Mouse (Mus musculus): ENCODE measurements around the gene Rtkn. TPM values are rescaled to one million over a fixed set of nuclear protein-coding genes. Genes with fewer than 3 reads are reported as not detected.
A peak's percentile ranks its signal among the peaks of the same experiment; 100 is the strongest.

Gene Rtkn
- polyA plus RNA-seq, 1 experiment from 2014 or later = 20.7 TPM

- peak overlapping the region; percentile 78 for H3K4me2 ChIP-seq
- H3K27me3 ChIP-seq = no peaks in the 10 kb centered on the region
- H3K9ac ChIP-seq = peak overlapping the region; percentile 91
- peaks cover 80% of the 10 kb centered on the region for H3K4me1 ChIP-seq (replicated peaks)
- peaks cover 32% of the 10 kb centered on the region for H3K36me3 ChIP-seq
- WGBS = 84% methylated on average over 14 of the region's 14 CpGs
- peak overlapping the region; percentile 64 for H3K4me3 ChIP-seq
- H3K9me3 ChIP-seq = no peaks in the 10 kb centered on the region
- no peak for ATAC-seq (ENCODE audit: low read depth)
- H3K27ac ChIP-seq (replicated peaks) = no peak overlapping the region
These were observed 16.2 kb upstream of the Rtkn start for GRCm38 (mm10) chr6:83118825-83119733.

DNA sequence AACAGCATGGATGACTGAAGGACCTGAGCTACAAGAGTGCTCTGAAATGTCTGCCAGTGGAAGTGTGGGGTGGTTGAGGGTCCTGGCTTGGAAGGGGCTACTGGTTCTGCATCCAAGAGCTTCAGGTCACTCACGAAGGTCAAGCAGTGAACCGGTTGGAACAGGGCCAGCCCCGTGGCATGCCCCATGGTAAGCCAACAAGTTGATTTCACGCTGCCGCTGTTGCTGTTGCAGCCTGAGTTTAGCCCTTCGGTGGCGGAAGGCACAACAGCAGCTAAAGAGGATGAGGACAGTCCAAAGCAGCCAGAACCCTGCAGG, 15.6 kb upstream of the Rtkn start:
- 73% methylated on average over 7 of the region's 7 CpGs for WGBS
- Histone ChIP-seq H3K9me3 (no peaks in the 10 kb centered on the region), H3K4me2 (peak overlapping the region; percentile 78), H3K27me3 (no peaks in the 10 kb centered on the region), H3K27ac (replicated peaks) (no peak overlapping the region; the same call in 1 of the 2 replicates), H3K36me3 (peaks cover 32% of the 10 kb centered on the region), H3K9ac (peak overlapping the region; percentile 91), H3K4me3 (peak overlapping the region; percentile 64), H3K4me1 (replicated peaks) (peaks cover 80% of the 10 kb centered on the region)
- ATAC-seq (ENCODE audit: low read depth) = no peak

- Histone ChIP-seq H3K9ac (peak within 1 kb of the TSS; percentile 91), H3K4me3 (peak within 1 kb of the TSS; percentile 64), H3K4me1 (replicated peaks) (peaks cover 77% of the 10 kb centered on the region), H3K36me3 (peaks cover 32% of the 10 kb centered on the region), H3K9me3 (no peaks in the 10 kb centered on the region), H3K27ac (replicated peaks) (peak within 1 kb of the TSS; percentile 100), H3K4me2 (peak within 1 kb of the TSS; percentile 78), H3K27me3 (no peaks in the 10 kb centered on the region)
- ATAC-seq (ENCODE audit: low read depth) = peak; percentile 94
- WGBS = under 1% methylated on average over 38 of the region's 38 CpGs
These were observed 14.1 kb upstream of the Rtkn start, which contains the start of gene Wbp1 for GRCm38 (mm10) chr6:83120930-83121862. Gene Wbp1 (minus strand): TSS chr6:83121559.

DNA sequence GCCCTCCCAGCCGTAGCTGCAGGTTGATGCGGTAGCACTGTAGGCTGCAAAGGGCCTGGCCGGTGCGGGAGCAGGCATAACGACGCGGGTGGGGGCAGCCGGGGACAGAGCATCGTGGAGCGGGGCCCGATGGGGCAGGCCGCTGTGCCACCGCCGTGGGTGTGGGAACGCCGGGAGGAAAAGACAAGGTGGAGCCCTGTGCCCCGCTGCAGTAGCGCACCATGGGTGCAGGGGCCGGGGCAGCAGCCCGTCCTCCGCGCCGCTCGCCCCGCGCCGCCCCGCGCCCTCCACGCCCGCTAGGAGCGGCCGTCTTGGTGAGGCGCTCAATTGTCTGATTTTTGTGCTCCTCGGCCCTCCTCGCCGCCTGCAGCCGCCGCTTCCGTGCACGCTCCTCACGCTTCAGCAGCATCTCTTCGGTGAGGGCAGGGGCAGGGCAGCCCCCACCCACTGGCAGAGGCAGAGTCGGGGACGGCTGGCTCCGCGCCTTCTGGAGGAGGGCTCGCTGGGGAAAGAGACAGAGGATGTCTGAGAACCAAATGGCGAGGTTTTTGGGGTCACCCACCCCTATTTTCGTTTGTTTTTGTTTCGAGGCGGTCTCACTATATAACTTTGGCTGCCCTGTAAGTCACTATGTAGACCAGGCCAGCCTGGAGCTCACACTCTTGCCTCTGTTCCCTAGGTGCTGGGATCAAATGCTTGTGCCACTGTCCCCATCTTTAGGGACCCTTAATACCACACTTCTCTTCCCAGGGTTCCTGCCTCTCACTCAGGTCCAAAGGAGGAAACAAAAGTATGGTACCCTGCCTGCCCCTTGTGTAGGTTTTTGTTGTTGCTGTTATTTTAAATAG, 13.2 kb upstream of the Rtkn start:
- 2% methylated on average over 47 of the region's 52 CpGs for WGBS
- H3K4me2 ChIP-seq = peak overlapping the region; percentile 78
- ATAC-seq (ENCODE audit: low read depth) = peak; percentile 13; the same call in 1 of the 2 replicates

GRCm38 (mm10) chr6:83122961-83123360, 12.3 kb upstream of the Rtkn start:
- peak overlapping the region; percentile 85 for H3K9ac ChIP-seq
- 60% methylated on average over 5 of the region's 5 CpGs for WGBS
- H3K36me3 ChIP-seq = peaks cover 19% of the 10 kb centered on the region
- peak overlapping the region; percentile 78 for H3K4me2 ChIP-seq
- H3K4me1 ChIP-seq (replicated peaks) = peaks cover 59% of the 10 kb centered on the region
- H3K9me3 ChIP-seq = no peaks in the 10 kb centered on the region
- H3K27me3 ChIP-seq = no peaks in the 10 kb centered on the region
- H3K27ac ChIP-seq (replicated peaks) = peak overlapping the region; percentile 100
- no peak for ATAC-seq (ENCODE audit: low read depth)
- peak overlapping the region; percentile 64 for H3K4me3 ChIP-seq

More for the DNA sequence above, 13.2 kb upstream of the Rtkn start:
- Histone ChIP-seq H3K9ac (peak overlapping the region; percentile 85), H3K4me3 (peak overlapping the region; percentile 64), H3K9me3 (no peaks in the 10 kb centered on the region), H3K27me3 (no peaks in the 10 kb centered on the region), H3K27ac (replicated peaks) (peak overlapping the region; percentile 100), H3K36me3 (peaks cover 28% of the 10 kb centered on the region), H3K4me1 (replicated peaks) (peaks cover 68% of the 10 kb centered on the region)

DNA sequence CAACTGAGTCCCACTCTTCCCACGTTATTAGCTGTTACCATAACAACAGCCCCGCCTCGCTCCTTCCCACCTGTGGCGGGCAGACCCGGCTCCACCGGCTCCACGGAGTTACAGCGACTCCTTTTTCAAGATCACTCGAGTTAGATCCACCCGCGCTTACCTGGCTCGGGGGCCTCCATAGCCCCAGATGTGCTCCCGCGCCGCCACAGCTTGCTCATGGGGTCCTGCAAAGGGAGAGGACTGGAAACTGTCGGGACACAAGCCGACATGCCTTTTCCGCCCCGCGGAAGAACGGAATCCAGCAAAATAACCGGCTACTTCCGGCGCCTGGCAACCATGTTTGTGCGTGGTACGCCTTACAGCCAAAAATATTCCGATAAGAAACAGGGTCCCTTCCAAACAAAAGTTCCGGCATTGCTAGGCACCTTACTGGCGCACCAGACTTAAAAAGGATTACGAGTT, 10.4 kb upstream of the Rtkn start:
- ATAC-seq (ENCODE audit: low read depth) = peak; percentile 2; the same call in 1 of the 2 replicates
- Histone ChIP-seq H3K4me1 (replicated peaks) (peaks cover 41% of the 10 kb centered on the region), H3K36me3 (no peaks in the 10 kb centered on the region), H3K9me3 (no peaks in the 10 kb centered on the region), H3K27me3 (no peaks in the 10 kb centered on the region), H3K4me3 (peak overlapping the region; percentile 74), H3K27ac (replicated peaks) (peak overlapping the region; percentile 61), H3K9ac (peak overlapping the region; percentile 78), H3K4me2 (peak overlapping the region; percentile 92)
- WGBS = under 1% methylated on average over 30 of the region's 30 CpGs

DNA sequence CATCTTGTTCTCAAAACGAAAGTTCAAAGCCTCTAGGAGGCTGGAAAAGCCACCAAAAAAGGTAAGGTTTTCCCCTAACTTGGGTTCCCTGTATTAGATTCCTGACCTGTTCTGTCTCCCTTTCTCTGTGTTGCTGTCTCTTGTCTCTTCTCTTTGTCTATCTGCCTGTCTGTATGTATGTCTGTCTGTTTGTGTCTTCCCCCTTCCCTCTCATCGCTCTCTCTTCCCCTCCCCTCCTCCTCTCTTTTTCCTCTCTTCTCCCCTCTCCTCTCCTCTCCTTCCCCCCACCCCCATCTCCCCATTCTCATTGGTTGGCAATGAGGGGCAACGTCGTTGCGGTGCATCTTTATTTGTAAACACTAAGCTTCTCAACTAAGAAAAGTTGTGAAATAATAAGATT, 9.9 kb upstream of the Rtkn start, which contains the start of gene Ino80b:
TSS of gene Ino80b (minus strand) at position 101 of the 400 bp plus-strand sequence.
- Histone ChIP-seq H3K27ac (replicated peaks) (peak within 1 kb of the TSS; percentile 61), H3K27me3 (no peaks in the 10 kb centered on the region), H3K36me3 (no peaks in the 10 kb centered on the region), H3K9me3 (no peaks in the 10 kb centered on the region), H3K4me3 (peak within 1 kb of the TSS; percentile 74), H3K9ac (peak within 1 kb of the TSS; percentile 78), H3K4me1 (replicated peaks) (peaks cover 36% of the 10 kb centered on the region), H3K4me2 (peak within 1 kb of the TSS; percentile 92)
- ATAC-seq (ENCODE audit: low read depth) = no peak
- 29% methylated on average over 5 of the region's 5 CpGs for WGBS

DNA sequence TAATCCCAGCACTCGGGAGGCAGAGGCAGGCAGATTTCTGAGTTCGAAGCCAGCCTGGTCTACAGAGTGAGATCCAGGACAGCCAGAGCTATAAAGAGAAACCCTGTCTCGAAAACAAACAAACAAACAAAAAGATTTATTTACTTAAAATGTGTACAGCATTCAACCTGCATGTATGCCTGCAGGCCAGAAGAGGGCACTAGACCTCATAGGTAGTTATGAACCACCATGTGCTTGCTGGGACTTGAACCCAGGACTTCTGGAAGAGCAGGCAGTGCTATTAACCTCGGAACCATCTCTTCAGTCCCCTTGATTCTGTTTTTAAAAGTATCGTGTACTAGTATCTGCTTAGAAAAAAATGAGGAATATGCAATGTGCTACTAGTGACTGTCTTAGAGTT, 7.8 kb upstream of the Rtkn start:
- 93% methylated on average over 5 of the region's 5 CpGs for WGBS
- ATAC-seq (ENCODE audit: low read depth) = no peak
- H3K27ac ChIP-seq (replicated peaks) = no peak overlapping the region
- H3K4me3 ChIP-seq = no peak overlapping the region
- H3K4me2 ChIP-seq = no peak overlapping the region
- H3K27me3 ChIP-seq = no peaks in the 10 kb centered on the region
- H3K9ac ChIP-seq = no peak overlapping the region
- H3K36me3 ChIP-seq = no peaks in the 10 kb centered on the region
- peaks cover 27% of the 10 kb centered on the region for H3K4me1 ChIP-seq (replicated peaks)
- H3K9me3 ChIP-seq = no peaks in the 10 kb centered on the region

- no peak overlapping the region for H3K4me2 ChIP-seq
- no peak overlapping the region for H3K27ac ChIP-seq (replicated peaks)
- no peak overlapping the region for H3K9ac ChIP-seq
- no peaks in the 10 kb centered on the region for H3K36me3 ChIP-seq
- H3K27me3 ChIP-seq = peaks cover 16% of the 10 kb centered on the region
- H3K4me3 ChIP-seq = no peak overlapping the region
- WGBS = 82% methylated on average over 6 of the region's 6 CpGs
- ATAC-seq (ENCODE audit: low read depth) = no peak
- no peaks in the 10 kb centered on the region for H3K9me3 ChIP-seq
- peaks cover 15% of the 10 kb centered on the region for H3K4me1 ChIP-seq (replicated peaks)
These were observed 3.7 kb upstream of the Rtkn start for GRCm38 (mm10) chr6:83131469-83132034.

GRCm38 (mm10) chr6:83132176-83132919, 2.9 kb upstream of the Rtkn start:
- H3K27me3 ChIP-seq = peaks cover 16% of the 10 kb centered on the region
- 91% methylated on average over 9 of the region's 9 CpGs for WGBS
- no peaks in the 10 kb centered on the region for H3K9me3 ChIP-seq
- no peak overlapping the region for H3K27ac ChIP-seq (replicated peaks)
- no peak overlapping the region for H3K9ac ChIP-seq
- peaks cover 22% of the 10 kb centered on the region for H3K4me1 ChIP-seq (replicated peaks)
- no peak for ATAC-seq (ENCODE audit: low read depth)
- no peaks in the 10 kb centered on the region for H3K36me3 ChIP-seq
- no peak overlapping the region for H3K4me3 ChIP-seq
- H3K4me2 ChIP-seq = no peak overlapping the region

Data from neural tube, embryonic 13.5 days (tissue).